Mouse (Mus musculus): ENCODE data around the gene Nifk. TPM values are rescaled to one million over a fixed set of nuclear protein-coding genes. Genes with fewer than 3 reads are reported as not detected.

Gene Nifk
- polyA plus RNA-seq, 1 experiment from 2014 or later: 50.9 TPM

DNA sequence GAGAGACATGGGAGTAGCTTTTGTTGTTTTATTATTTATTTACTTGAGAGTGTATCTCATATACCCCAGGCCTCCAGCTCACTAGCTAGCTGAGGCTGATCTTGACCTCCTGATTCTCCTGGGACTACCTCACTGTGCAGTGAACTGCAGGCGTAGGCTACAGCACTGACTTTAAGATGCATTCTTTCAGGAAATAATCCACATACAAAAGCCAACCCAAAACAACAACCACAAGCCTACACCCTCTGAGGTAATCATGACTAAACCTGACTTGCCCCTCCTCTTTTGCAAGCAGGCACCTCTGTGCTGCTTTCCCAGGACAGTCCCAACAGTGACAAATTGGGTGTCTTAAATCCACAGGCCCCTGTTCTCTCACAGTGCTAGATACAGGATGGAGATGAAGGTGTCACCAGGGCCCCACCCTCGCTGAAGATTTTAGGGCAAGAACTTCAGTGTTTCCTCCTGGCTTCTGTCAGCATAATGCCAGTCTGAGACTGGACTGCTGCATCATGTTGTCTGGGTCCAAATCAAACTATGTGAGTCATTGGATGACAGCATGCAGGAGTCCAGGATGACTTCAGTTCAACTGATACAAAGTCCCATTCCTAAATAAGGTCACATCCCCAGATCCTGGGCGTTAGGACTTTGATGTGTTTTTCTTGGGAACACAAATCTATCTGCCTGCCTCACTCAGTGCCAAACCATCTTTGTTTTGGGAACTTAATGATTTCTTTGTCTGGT is 47.3 kb downstream of the Nifk start:
- WGBS: 46% methylated on average over 3 of the region's 3 CpGs
- H3K4me1 ChIP-seq (replicated peaks; ENCODE audit: control insufficient read depth, insufficient read depth): no peaks in the 10 kb centered on the region
- H3K4me2 ChIP-seq (replicated peaks; ENCODE audit: low read depth): no peak overlapping the region
- ATAC-seq (ENCODE audit: low FRiP score, low TSS enrichment) (peak; percentile 86), DNase-seq (ENCODE audit: low spot score) (peak; percentile 15)
- no peaks in the 10 kb centered on the region for H3K36me3 ChIP-seq (ENCODE audit: control insufficient read depth, insufficient read depth, low read length)
- no peaks in the 10 kb centered on the region for H3K27me3 ChIP-seq (ENCODE audit: control insufficient read depth, insufficient read depth, low read length)
- no peaks in the 10 kb centered on the region for H3K9me3 ChIP-seq (ENCODE audit: control insufficient read depth, low read length)
- H3K27ac ChIP-seq (replicated peaks): peak overlapping the region; percentile 18; the same call in 1 of the 2 replicates
- TF ChIP-seq CTCF (IDR thresholded peaks at IDR 0.05; ENCODE audit: low read depth) (no peak), EP300 (optimal IDR thresholded peaks at IDR 0.05) (no peak)
- H3K4me3 ChIP-seq (ENCODE audit: low read depth, low read length): no peak overlapping the region
- H3K9ac ChIP-seq (ENCODE audit: low read length): no peak overlapping the region

DNA sequence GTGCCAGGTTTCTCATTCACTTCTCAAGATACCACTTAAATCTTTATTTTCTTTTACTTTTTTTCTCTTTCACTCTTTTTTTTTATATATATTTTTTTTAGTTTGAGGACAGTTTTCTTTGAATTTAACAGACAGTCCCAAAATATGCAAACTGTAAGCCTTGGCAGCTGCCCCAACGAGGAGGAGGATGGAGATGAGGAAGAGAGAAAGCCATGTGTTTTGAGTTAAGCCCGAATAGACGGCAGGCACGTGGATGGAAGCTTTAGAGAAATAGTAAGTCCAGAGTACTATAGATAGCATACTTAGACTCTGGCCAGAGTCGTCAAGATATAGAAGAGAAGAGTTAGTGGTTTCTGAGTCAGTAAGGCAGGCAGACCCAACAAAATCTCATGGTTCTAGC is 56.1 kb downstream of the Nifk start:
- Histone ChIP-seq H3K27me3 (ENCODE audit: control insufficient read depth, insufficient read depth, low read length) (no peaks in the 10 kb centered on the region), H3K9me3 (ENCODE audit: control insufficient read depth, low read length) (no peaks in the 10 kb centered on the region), H3K4me2 (replicated peaks; ENCODE audit: low read depth) (no peak overlapping the region), H3K27ac (replicated peaks) (no peak overlapping the region), H3K4me3 (ENCODE audit: low read depth, low read length) (no peak overlapping the region), H3K4me1 (replicated peaks; ENCODE audit: control insufficient read depth, insufficient read depth) (no peaks in the 10 kb centered on the region), H3K9ac (ENCODE audit: low read length) (no peak overlapping the region), H3K36me3 (ENCODE audit: control insufficient read depth, insufficient read depth, low read length) (no peaks in the 10 kb centered on the region)
- TF ChIP-seq EP300 (optimal IDR thresholded peaks at IDR 0.05) (no peak), CTCF (IDR thresholded peaks at IDR 0.05; ENCODE audit: low read depth) (no peak)
- 75% methylated on average over 5 of the region's 5 CpGs for WGBS
- ATAC-seq (ENCODE audit: low FRiP score, low TSS enrichment) (no peak), DNase-seq (ENCODE audit: low spot score) (no peak)

DNA sequence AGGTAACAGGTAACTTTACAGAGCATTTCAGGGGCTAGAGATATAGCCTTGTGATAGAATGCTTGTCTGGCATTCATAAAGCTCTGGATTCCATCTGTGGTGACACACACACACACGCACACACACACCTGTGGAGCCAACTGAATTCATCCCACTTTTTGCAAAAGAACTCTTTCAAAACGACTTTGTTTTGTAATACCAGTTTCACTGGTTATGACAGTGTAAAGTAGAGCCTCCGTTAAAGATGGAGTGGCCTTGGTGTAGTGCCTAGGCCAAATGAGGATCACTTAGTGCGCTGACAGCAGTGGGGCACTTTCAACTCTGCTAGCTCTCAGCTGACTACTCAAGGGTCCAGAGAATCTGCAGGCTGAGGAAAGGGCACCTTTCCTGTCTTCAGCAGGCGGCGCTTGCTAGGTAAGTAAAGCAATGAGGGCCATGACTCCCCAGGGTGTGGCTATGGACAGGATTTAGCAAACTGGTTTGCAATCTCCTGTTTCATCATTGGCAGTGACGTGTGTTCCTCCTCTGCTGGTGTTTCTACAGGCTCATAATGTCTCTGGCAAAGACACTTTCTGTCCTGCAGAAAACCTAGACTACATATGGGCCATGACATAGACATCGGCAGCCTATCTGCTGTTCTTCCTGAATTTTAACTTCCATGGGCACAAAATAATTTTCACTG is 58.6 kb downstream of the Nifk start:
- no peak overlapping the region for H3K4me3 ChIP-seq (ENCODE audit: low read depth, low read length)
- no peak overlapping the region for H3K9ac ChIP-seq (ENCODE audit: low read length)
- no peak overlapping the region for H3K27ac ChIP-seq (replicated peaks)
- no peak overlapping the region for H3K4me2 ChIP-seq (replicated peaks; ENCODE audit: low read depth)
- H3K36me3 ChIP-seq (ENCODE audit: control insufficient read depth, insufficient read depth, low read length): no peaks in the 10 kb centered on the region
- H3K9me3 ChIP-seq (ENCODE audit: control insufficient read depth, low read length): no peaks in the 10 kb centered on the region
- no peaks in the 10 kb centered on the region for H3K27me3 ChIP-seq (ENCODE audit: control insufficient read depth, insufficient read depth, low read length)
- DNase-seq (ENCODE audit: low spot score) (no peak), ATAC-seq (ENCODE audit: low FRiP score, low TSS enrichment) (no peak)
- H3K4me1 ChIP-seq (replicated peaks; ENCODE audit: control insufficient read depth, insufficient read depth): no peaks in the 10 kb centered on the region
- TF ChIP-seq CTCF (IDR thresholded peaks at IDR 0.05; ENCODE audit: low read depth): no peak
- no peak for TF ChIP-seq EP300 (optimal IDR thresholded peaks at IDR 0.05)
- WGBS: 61% methylated on average over 8 of the region's 8 CpGs

Other genes with a start within 250 kb of the Nifk start
- 0.02 and 0.07 TPM in 2 replicates for gene Gm29106, start 145.3 kb upstream of the Nifk start, polyA plus RNA-seq (2015; fragmentation: Nextera tagmentation; extraction: Ambion mirVana)
- 156 and 174 TPM in 2 replicates for gene Tsn, start 10.1 kb upstream of the Nifk start, polyA plus RNA-seq (2015; fragmentation: Nextera tagmentation; extraction: Ambion mirVana)
- gene Clasp1, start 67.2 kb downstream of the Nifk start, polyA plus RNA-seq (2015; fragmentation: Nextera tagmentation; extraction: Ambion mirVana): 11.6 and 12.0 TPM in 2 replicates